Mouse (Mus musculus): Measurements from ENCODE around the gene Gm47841. TPM values are rescaled to one million over a fixed set of nuclear protein-coding genes. Genes with fewer than 3 reads are reported as not detected.

The Gm47841 gene
- total RNA-seq, 1 experiment from 2014 or later, result not detected

DNA sequence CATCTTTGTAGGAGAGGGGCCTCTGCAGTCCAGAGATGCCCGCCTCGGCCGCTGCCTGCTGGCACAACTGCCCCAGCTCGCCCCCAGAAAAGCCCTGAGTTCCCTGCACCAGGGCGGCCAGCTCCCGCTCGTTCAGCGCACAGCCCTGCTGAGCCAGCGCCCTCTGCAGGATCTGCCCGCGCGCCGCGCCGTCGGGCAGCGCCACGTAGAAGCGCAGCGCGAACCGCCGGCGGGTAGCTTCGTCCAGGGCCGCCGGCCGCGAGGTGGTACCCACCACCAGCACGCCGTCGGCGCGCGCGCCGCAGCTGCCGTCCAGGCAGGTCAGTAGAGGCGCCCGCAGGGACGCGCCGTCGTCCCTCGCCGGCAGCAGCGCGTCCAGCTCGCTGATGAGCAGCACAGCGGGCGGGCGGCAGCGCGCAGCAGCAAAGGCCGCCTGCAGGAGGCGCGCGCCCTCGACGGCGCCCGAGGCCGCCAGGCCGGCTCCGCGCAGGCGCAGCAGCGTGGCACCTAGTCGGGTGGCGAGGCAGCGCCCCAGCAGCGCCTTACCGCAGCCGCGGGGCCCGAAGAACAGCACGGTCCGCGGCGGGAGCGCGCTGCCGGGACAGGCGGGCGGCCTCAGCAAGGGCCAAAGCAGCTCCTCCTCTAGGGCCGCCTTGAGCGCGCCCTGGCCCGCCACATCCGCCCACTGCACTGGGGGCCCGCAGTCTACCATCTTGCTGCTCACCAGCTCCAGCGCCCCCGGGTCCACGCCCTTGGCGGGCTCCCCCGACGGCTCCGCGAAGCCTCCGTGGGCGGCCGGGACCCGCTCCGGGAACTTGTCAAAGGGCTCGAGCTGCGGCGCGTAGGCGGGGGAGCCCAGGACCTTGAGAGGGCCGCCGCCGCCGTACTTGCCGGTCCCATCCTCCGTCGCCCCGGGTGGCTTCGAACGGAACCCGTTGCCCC, 5.6 kb upstream of the Gm47841 start:
- no peak for ATAC-seq (replicated peaks; ENCODE audit: insufficient number of reproducible peaks, low FRiP score, low TSS enrichment, poor library complexity, severe bottlenecking)

DNA sequence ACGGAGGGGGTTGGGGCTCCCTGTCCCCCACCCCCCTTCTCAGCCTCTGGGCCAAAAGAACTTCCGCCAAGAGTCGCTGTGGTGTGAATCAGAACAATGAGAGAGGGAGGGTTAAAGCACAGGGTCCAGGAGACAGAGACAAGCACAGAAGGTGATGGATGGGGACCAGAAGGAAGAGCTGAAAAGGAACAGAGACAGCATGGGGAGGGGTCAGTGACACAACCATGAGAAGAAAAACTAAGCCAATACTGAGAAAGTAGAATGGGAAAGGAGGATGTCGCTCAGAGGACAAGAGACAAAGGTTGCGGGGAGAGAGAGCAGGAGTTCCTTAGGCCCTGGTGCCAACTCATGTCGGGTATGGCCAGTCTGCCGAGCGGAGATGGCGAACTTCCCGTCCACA, 4.7 kb upstream of the Gm47841 start:
- ATAC-seq (replicated peaks; ENCODE audit: insufficient number of reproducible peaks, low FRiP score, low TSS enrichment, poor library complexity, severe bottlenecking), result no peak

DNA sequence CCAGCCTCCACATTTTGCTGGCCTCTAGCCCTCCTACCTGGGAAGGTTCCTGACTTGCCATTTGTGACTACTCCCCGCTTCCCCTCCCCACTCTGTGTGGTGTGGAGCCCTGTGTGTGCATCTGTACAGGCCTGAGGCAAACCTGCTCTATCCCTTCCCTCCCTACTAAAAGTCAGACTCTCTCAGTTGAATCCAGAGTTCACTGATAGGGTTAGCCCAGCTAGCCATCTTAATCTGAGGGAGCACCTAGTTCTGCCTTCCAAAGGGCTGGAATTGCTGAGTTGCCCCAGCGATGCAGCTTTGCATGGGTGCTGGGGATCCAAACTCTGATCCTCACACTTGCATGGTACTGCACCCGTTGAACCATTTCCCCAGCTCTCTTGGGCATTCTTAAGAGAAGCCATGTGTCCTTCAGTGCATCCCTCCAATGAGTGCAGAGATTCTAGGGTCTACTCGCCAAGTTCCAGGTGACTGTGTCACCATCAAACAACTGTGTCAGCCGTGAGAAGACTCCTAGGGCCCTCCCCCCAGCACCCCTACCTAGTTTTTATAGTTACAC, 1.2 kb upstream of the Gm47841 start:
- no peak for ATAC-seq (replicated peaks; ENCODE audit: insufficient number of reproducible peaks, low FRiP score, low TSS enrichment, poor library complexity, severe bottlenecking)

DNA sequence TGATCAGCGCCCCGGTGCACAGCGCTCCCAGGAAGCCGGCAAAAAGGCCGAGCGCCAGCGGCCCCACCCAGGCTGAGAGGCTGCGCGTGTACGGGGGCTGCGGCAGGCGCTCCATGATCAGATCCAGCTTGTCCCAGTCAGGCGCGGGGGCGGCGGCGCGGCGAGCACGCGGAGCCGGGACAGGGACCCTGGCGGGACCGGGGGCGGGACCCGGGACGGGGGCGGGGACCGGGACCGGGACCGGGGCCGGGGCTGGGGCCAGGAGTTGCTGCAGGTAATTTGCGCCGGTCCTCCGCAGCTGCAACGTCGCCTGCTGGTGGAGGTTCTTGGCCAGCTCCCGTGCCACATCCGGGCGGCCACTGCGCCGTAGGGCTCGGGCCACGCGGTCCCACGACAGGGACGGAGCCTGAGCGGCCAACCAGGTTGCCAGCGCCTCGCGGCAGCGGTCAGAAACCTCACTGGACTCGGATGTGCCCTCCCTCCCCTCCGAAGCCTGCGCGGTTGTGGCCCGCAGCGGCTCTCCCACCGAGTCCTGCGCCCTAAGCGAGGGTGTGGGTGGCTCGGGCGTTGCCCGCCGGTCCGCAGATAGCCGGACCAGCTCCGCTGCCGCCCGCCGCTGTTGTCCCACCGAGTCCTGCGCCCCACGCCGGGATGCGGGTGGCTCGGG, 537 bp downstream of the Gm47841 start:
- ATAC-seq (replicated peaks; ENCODE audit: insufficient number of reproducible peaks, low FRiP score, low TSS enrichment, poor library complexity, severe bottlenecking), result no peak

DNA sequence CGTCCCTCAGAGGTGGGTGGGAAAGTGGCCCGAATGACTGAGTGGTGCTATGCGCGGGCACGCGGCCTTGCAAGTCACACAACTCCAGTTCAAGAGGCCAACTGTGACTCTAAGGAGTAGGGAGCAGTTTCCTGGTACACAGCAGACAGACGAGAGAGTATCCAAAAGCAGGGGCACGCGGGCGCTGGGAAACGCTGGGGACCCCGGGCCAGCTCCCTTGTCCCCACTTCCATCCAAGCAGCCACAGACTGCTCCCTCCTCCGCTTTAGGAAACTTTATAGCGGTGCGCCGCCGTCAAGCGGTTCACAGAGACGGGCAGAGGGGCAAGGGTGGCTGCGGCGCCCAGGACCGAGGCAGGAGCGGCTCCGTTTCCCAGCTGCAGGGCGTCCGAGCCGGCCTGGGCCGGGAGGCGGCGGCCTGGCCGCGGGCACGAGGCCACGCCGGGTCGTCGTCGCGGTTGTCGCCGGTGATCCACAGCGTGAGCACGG, 1.1 kb downstream of the Gm47841 start:
- no peak for ATAC-seq (replicated peaks; ENCODE audit: insufficient number of reproducible peaks, low FRiP score, low TSS enrichment, poor library complexity, severe bottlenecking)

DNA sequence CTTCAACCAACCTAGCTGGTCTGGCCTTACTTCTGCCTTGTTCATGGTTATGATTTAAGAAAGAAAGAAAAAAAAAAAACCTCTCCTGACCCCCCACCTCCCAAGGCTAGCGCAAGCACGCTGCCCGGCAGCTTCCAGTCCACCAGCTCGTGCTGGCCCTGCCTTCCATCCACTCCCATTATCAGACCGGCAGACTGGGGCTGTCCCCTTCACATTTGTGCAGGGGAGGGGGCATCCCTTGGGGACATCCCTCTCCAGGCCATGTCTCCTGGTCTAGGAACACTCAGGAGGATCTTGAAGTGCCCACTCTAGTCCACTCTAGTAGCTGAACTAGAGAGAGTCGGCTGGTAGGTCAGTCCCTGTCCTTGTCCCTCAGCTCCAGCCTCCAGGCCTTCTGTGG, 2.7 kb downstream of the Gm47841 start:
- no peak for ATAC-seq (replicated peaks; ENCODE audit: insufficient number of reproducible peaks, low FRiP score, low TSS enrichment, poor library complexity, severe bottlenecking)

DNA sequence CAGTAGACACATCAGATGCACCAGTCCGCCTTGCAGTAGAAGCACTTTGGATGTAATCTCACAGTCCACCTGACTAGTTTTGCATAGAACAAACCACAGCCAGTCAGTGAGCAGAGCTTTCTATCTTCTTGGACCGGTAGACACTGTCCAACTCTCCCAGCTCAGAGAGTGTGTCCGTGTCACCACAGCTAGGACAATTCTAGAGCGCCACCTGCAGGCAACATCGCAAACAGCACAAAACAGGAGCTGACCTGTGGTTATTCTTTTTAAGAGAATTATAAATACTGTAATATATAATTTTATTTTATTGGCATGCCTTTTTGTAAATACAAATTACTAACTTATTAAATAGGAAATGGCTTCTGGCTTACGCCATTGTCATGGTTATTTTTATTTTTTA, 4.6 kb downstream of the Gm47841 start:
- no peak for ATAC-seq (replicated peaks; ENCODE audit: insufficient number of reproducible peaks, low FRiP score, low TSS enrichment, poor library complexity, severe bottlenecking)

DNA sequence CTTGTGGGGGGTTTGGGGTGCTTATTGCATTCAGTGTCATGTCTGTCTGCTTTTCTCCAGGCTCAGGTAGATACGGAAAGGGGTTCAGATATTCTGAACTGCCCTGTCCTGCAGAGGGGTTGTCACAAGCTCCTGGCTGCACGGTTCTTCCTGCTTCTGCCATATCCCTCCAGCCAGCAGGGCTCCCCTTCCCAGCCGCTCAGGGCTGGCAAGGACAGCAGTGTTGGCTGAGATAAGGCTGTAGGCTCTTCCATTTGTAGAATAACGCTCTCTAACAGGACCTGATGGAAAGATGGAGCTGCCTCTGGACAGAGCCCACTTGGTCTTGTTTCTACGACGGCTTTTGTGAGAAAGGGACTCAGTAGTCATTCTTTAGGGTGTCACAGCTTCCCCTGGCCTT, 5.2 kb downstream of the Gm47841 start:
- ATAC-seq (replicated peaks; ENCODE audit: insufficient number of reproducible peaks, low FRiP score, low TSS enrichment, poor library complexity, severe bottlenecking), result no peak

DNA sequence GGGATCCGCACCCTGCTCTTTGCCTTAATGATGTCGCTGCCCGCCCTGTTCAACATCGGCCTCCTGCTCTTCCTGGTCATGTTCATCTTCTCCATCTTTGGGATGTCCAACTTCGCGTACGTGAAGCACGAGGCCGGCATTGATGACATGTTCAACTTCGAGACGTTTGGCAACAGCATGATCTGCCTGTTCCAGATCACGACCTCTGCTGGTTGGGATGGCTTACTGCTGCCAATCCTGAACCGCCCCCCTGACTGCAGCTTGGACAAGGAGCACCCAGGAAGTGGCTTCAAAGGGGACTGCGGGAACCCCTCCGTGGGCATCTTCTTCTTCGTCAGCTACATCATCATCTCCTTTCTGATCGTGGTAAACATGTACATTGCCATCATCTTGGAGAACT, 7.5 kb downstream of the Gm47841 start:
- ATAC-seq (replicated peaks; ENCODE audit: insufficient number of reproducible peaks, low FRiP score, low TSS enrichment, poor library complexity, severe bottlenecking), result no peak

DNA sequence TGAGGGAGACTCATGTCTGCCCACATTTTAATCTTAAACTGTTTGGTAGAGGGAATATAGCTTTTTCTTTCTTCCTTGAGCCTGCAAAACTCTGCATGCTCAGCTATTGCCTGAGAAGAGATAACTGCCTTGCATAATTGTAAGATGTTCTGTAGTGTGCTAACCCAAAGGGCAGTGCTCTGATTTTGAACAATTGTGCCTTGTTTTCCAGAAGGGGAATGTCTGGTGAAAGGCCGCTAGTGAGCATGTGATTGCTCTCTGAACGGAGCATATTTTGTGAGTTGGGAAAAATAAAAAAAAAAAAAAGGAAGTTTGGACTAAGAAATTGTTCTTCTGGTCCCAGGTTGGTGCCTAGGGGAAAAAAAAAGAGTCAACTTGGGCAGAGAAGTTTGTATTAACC, 18.2 kb downstream of the Gm47841 start:
- ATAC-seq (replicated peaks; ENCODE audit: insufficient number of reproducible peaks, low FRiP score, low TSS enrichment, poor library complexity, severe bottlenecking), result no peak

DNA sequence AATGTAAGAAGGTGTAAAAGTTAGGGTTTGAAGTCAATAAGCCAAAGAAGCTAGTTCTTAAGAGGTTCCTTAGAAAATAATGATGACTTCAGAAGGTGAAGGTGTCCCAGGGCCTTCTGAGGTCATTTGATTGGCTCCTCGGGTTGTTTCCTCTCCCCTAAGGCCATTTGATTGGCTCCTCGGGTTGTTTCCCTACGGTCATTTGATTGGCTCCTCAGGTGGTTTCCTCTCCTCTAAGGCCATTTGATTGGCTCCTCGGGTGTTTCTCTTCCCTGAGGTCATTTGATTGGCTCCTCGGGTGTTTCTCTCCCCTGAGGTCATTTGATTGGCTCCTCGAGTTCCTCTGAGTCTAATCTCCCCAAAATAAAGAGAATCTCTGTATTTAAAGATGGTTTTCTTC, 35.8 kb downstream of the Gm47841 start:
- no peak for ATAC-seq (replicated peaks; ENCODE audit: insufficient number of reproducible peaks, low FRiP score, low TSS enrichment, poor library complexity, severe bottlenecking)

DNA sequence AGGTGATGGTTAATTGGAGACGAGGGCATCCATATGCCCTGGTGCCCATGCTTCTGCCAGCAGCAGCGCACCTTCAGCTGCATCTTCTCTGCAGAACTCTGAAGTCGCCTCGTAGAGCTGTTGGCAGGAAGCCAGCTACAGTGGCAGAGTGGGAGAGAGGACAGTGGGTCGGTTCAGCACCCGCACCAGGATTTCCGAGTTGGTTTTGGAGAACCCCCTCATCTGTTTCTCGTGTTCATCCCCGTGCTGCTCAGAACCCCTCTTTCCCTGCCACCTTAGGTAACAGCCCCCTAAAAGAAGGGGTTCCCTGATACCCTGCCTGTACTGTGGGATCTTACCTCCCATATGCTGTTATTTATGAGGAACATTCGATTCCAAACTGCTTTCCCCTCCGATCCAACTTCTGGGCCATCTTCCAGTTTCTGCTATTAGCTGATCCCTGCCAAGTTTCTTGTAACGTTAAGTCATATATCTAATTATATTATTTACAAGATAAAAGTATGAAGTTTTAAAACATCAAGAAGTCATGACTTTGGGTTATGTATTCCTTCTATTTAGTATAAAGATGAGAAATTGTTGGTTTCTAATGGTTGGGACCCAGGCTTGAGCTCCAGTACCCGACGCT, 38.7 kb downstream of the Gm47841 start:
- ATAC-seq (replicated peaks; ENCODE audit: insufficient number of reproducible peaks, low FRiP score, low TSS enrichment, poor library complexity, severe bottlenecking), result no peak

DNA sequence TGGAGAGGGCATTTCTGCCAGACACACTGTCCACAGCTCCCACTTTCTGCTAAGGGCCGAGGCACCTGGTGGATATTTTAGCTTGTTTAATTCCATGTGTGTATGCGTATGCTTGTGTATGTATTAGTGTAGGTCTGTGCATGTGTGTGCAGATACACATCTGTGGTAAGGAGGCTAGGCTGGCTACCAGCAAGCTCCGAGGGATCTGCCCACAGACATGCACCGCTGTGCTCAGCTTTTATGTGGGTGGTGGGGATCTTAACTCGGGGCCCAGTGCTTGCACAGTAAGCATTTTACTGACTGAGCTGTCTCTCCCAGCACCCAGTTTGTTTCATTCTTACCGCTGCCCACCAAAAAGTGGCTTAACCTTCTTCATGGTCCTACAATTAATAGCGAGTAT, 40.0 kb downstream of the Gm47841 start:
- no peak for ATAC-seq (replicated peaks; ENCODE audit: insufficient number of reproducible peaks, low FRiP score, low TSS enrichment, poor library complexity, severe bottlenecking)

DNA sequence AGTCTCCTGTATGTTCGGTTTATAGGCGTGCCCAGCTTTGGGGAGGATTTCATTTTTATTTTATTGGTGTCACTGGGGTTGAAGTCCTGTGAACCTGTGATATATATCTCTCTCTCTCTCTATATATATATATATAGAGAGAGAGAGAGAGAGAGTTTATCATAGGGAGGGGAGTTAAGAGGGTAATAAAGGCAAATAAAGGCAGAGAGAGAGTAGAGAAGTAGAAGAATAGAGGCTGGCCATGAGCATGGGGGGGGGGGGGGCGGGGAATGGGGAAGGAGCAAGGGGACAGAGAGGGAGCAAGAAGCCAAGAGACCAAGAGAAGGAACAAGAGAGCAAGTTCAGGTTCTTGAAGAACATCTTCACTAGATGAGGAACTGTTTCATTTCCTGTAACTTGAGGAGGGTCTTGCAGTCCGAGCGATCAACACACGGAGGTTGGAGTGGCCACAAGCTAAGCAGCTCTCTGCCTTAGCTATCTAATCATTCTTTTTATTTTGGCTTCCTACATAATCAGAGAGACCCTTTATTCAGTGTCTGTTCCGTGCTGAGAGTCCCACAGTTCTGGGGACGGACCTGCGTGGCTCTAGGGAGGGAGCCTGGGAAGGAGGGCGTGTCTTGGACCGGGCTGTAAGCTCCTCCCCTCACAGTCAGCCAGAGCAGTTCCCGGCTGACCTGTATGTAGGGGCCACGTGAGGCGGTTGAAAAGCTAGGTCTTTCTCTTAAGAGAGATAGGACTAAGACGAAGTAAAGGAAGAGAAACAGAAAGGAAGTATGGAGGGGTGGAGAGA, 40.8 kb downstream of the Gm47841 start:
- 0 out of 2 replicates have a peak, but pooled peaks have one; percentile 42 for ATAC-seq (replicated peaks; ENCODE audit: insufficient number of reproducible peaks, low FRiP score, low TSS enrichment, poor library complexity, severe bottlenecking)

DNA sequence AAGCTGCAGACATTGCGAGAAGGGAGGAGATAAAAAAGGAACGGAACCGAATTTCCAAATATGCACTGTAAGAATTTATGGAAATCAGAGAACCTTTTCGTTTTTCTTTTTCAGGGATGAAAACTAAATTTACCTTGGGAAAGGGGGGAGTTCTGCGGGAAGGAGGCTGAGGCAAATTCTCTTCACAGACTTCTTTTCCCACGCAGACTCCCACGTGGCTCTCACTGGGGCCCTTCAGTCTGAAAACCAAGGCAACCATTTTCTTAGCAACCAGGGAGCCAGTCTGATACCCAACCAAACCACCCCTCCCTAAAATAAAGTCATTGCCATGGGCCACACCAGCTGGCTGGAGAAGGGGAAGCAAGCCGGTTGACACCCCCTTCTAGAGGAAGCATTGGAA, 41.5 kb downstream of the Gm47841 start:
- no peak for ATAC-seq (replicated peaks; ENCODE audit: insufficient number of reproducible peaks, low FRiP score, low TSS enrichment, poor library complexity, severe bottlenecking)

DNA sequence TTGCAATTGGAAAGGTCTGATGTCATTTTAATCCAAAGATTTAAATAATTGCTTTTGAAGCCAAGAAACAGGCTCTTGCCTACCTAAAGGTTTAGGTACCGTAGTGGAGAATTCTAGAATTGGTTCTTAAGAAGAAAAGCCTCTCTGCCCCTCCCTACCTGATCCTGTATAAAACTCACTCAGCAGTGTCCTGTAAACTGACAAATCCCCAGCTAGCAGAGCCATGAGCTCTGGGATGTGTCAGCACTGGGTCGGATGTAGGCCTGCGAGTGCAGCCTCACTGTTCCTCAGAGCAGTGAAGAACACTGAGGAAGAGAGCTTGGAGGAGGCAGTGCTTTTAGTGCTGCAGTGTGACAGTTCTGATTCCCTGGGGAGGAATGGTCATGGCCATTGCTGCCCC, 42.7 kb downstream of the Gm47841 start:
- no peak for ATAC-seq (replicated peaks; ENCODE audit: insufficient number of reproducible peaks, low FRiP score, low TSS enrichment, poor library complexity, severe bottlenecking)

DNA sequence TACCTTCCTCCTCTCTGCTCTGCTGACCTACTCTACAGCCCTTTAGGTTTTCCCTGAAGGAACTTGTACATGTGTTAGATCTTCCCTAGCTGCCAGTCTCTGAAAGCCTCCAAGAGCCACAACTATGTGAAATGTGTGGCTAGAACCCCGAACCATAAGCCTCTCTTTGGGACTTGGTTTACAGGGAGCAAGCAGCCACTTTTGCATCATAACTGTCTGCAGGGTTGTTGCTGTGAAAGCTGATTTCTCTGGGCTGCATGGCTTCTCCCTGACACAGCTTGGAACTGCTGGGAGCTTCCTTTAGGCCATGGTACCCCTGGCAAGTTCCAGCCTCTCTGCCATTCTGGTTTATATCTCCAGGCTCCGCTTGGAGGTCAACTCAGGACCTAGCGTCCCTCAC, 44.7 kb downstream of the Gm47841 start:
- no peak for ATAC-seq (replicated peaks; ENCODE audit: insufficient number of reproducible peaks, low FRiP score, low TSS enrichment, poor library complexity, severe bottlenecking)

DNA sequence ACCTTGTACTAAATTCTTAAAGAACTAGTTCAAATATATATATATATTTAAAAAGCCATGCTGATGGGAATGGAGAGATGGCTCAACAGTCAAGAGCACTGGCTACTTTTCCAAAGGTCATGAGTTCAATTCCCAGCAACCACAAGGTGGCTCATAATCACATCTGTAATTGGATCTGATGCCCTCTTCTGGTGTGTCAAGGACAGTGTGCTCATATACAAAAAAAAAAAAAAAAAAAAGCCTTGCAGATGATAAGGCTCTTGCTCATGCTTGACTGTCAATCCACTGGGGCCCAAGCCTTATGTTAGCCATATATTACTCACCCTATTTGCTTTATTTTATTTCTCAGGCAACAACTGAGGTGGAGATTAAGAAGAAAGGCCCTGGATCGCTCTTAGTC, 45.5 kb downstream of the Gm47841 start:
- ATAC-seq (replicated peaks; ENCODE audit: insufficient number of reproducible peaks, low FRiP score, low TSS enrichment, poor library complexity, severe bottlenecking), result no peak

DNA sequence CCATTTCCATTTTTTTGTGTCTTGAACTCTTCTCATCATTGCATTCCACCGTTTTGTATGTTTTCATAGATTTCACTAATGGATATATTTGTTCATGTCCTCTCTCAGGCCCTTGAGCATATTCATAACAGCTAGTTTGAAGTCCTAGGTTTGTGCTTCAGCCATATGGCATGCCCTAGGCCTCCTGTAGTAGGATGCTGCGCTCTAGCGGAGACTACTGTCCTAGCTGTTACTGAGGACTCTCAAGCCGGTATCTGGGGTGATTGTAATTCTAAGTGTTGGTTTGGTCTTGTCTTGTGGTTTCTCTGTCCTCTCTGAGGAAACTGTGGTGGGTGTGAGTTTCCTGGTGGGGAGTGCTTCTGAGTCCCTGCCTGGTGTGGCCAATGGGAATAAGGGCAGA, 50.1 kb downstream of the Gm47841 start:
- ATAC-seq (replicated peaks; ENCODE audit: insufficient number of reproducible peaks, low FRiP score, low TSS enrichment, poor library complexity, severe bottlenecking), result no peak

All from monocyte, adult 5-6 weeks (primary cell).